Mouse (Mus musculus): ENCODE measurements at regions not wholly inside any gene's neighbourhood (a gene's known extent, or its start where the extent isn't known, plus 50 kb on each side); places are given as distances from the start of the nearest gene placed in this dataset.

DNA sequence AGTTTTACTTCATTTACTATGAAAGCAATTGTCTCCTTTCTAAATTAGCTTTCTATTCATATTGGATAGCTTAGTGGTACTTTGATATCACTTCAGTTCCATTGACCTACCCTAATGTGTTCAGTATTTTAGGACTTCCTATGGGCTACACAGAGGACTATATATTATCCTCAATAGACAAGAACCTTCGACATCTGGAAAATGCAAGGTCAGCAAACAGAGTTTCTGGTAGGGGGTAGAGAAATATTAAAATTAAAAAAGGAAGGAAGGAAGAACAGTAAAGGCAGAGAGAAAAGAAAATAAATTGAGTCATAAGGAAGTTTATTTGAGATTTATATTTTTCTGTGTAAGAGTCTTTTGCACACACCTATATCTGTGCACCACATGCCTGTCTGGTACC is 107.4 kb upstream of the Insig1 start:
- no peak for DNase-seq (ENCODE audit: low read depth, low spot score)

DNA sequence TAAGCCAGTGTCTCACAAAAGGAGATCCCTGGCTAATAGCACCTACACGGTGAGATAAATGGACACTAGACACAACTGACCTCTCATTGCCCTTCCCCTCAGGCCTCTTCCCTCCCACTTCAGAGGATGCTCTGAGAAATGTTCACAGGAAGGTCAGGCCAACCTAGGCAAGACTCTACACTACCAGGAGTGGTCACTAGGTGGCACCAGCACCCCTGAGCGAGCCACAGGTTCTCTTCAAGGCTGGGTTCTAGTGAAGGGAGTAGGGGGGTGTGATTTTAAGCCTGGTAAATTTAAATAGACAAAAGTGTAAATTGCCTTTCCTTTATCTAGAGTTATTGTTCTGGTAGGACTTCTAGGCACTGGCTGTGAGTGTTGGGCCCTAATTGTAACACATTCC is 76.0 kb upstream of the Insig1 start:
- peak; percentile 62 for DNase-seq (ENCODE audit: low read depth, low spot score)

DNA sequence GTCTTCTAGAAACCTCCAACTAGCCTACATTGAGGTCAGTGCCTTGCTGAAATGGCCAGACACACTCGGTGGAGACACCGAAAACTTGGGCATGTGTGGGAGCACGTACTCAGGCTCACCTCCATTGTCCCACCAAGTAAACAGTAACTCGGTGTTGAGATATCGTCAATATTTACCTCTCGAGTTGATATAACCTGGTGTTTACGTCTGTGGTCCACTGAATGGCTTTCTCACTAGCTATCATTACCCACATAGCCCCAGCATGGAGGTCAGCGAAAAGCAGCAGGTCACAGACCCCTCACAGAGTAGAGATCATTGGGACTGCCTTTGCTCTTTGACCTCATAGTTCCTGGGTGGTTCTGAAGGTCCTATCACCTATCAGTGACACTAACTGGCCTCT is 73.4 kb upstream of the Insig1 start:
- DNase-seq (ENCODE audit: low read depth, low spot score) = no peak

DNA sequence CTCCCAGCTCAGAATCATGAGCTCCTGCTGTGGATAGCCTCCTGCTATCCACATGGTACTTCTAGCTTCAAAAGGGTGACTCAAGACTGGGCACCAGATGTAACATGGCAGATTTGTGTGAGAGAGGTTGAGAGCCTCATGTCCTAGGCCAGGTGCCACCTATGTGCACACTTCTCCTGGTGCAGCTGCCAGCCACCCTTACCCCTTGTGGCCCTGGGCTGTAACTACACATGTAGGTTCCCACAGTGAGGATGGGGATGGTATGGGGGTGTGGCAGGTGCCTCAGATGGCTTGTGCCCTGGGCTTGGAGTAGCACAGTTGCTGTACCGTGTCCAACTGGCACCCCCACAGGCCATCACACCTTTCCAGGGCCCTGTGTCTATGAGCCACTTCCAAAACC is 68.2 kb upstream of the Insig1 start:
- DNase-seq (ENCODE audit: low read depth, low spot score) = no peak

DNA sequence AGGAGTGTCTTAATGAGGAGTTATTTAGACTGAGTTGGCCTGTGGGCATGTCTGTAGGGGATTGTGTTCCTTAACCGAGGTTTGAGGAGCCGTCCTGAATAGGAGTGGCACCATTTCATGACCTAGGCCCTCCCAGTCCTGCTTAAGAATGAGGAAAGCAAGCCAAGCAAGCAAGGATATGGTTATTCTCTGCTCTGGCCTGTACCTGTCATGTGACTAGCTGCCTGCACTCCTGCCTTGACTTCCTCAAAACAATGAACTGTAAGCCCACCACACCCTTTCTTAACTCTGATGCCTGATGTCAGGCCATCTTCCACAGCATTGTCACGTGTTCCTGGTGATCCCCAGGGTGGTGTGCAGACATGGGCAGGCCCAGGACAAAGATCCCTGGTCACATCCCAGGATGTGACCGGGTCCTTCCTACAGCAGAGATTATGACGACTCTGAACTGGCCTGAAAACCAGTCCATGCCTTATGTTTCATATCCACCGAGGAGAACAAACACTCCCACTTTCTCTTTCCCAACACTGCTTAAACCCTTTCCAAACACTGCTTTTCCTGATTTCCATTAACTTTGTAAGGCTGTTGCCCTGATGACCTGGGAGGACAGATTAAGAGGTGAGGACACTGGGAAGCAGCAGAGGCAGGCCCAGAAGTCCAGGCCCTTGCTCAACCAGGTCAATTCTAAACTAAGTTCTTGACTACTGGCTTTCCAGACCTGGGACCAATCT is 67.2 kb upstream of the Insig1 start:
- no peak for DNase-seq (ENCODE audit: low read depth, low spot score)

DNA sequence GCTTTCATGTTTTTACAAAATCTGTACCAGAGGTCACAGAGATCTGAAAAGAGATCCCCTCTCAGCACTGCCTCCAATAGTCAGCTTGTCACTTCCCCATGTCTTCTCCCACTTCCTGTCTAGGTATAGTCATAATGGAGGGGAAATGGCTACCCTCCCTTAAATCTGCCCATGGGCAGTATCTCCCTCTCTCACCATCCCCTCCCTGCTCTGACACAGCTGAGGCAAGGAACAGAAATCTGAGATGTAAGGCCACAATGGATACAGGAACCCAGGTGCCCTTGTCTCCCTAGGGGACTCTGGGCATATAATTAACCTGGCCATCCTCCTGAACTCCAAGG is 66.7 kb upstream of the Insig1 start:
- no peak for DNase-seq (ENCODE audit: low read depth, low spot score)

DNA sequence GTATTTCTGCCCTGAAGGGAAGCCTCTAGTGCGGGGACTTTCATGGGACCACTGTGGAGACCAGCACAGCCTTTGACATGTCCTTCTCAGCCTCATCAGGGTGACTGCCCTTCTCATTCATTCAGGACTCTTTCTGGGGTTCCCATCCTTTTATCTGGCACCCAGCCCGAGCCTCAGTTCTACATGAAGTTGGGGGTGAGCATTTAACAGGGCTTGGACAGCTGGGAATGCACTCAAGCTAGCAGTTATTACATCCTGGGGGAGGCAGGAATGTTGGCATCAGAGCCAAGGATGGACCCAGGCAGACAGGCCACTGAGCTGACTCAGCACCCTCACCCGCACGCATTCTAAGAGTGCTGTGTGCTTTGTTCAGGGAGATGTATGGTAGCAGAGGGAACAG is 61.8 kb upstream of the Insig1 start:
- no peak for DNase-seq (ENCODE audit: low read depth, low spot score)

DNA sequence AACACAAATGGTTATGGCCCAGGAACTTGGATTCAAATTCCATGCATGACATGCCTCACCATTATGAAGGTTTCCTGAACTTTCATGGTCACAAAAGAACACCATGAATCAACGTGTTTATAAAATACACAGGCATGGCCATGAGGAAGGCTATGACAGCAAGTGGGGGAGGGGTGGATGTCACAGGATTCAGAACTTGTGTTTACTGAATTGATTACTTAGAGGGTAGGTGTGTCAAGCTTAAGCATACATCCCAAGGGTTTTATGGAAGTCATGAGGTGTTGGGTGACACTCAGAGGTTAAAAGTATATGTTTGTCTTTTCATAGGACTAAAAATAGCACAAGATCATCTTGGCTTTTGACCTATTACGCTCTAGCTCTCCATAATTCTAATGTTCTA is 61.3 kb upstream of the Insig1 start:
- no peak for DNase-seq (ENCODE audit: low read depth, low spot score)

DNA sequence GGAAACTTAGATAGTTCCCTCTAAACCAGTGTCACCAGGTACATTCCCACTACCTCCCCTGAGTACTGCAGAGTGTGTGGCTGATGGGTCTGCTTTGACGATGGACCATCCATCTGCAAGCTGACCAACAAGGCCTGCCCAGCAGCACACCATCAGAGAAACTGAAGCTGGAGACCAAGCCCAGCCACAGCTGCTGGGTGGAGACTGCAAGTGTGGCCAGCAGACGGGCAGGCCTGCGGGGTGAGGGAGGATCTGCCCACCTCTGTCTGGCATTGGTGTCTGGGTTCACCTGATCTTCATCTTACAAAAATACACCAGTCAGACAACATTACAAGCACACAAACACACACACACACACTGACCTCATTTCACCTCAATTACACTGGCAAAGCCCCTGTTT is 60.6 kb upstream of the Insig1 start:
- DNase-seq (ENCODE audit: low read depth, low spot score) = no peak

DNA sequence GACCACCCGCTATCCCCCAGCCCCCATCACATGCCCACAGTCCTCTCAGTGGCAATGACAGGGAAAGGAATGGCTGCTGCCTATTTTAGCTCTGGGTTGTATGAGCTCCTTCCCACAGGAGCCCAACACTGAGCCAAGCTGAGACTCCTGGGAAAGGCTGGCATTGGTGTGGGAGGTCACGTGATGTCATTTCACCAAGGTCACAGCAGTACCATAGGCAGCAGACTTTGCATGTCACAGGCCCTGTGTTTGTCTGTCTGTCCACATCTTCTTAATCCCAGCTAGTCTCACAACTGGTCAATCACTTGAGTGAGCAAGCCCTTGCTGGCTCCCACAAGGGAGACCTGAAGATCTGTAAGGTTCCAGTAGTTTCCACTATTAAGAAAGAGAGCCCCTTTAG is 58.7 kb upstream of the Insig1 start:
- no peak for DNase-seq (ENCODE audit: low read depth, low spot score)

DNA sequence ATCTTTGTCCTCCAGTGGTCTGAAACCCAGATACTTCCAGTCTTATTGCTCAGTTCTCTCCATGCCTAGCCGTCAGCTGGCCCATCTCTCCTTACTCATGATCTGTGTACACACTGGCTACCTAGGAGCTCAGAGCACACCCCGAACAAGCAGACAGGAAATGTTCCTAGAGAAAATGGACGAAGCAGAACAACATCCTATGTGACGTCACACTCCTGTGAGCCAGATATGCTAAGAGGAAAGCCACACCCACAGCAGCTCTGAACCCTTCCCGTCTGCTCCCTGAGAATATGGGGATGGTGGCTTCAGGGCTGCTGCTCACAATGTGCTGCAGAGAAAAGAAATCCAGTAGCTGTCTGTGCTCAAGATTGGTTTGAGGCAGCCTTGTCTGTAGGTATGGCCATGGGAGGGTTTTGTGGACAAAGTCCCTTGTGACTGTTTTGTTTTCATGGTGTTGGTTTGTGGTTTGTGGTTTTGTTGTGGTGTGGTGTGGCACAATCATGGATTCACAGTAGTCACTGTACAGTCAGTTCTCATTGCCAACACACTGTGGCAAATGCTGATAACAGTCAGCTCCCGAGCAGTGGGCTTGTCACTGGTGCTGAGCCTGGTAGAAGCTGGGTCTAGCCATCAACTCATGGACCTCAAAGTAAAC is 57.4 kb upstream of the Insig1 start:
- no peak for DNase-seq (ENCODE audit: low read depth, low spot score)

DNA sequence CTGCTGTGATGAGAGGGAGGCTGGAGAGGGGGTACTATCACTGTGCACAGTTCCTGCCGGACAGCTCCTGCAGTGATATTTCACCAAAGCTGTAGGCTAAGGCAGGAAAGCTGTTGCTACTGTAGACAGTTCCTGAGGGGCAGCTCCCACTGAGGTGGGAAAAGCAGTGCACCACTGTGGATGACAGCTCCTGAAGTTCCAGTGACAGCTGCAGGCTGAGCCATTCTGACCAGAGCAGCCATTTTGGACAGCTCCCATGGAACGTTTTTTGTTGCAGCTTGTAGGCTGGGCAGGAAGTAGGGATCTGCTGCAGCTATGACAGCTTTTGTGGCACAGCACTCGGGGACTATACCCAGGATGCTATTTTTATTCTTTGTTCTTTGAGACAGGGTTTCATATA is 51.3 kb upstream of the Insig1 start:
- no peak for DNase-seq (ENCODE audit: low read depth, low spot score)
